Mouse (Mus musculus) limb, embryonic 14.5 days (tissue): ENCODE results near the gene Hist1h3d. TPM values are rescaled to one million over a fixed set of nuclear protein-coding genes. Genes with fewer than 3 reads are reported as not detected.

Experiments used
- ATAC-seq: fragments of 200-750 bp; cut with Nextera tagmentation; 2 replicates; pipeline ENCODE4 v1.8.0; 2017; ENCODE audit warnings: low read depth, moderate number of reproducible peaks, moderate TSS enrichment; ENCODE audit not compliant: low FRiP score
- DNase-seq: peaks from one replicate; pipeline ENCODE4 v3.0.0-alpha.2; 2015; ENCODE audit warnings: low spot score
- H3K27ac ChIP-seq: fragments of 300-500 bp; sonication (generic); replicated peaks from 2 replicates; pipeline ENCODE4 v1.5.1; 2014; ENCODE audit warnings: low read depth, mild to moderate bottlenecking, low read length, moderate library complexity, mixed read lengths
- H3K27me3 ChIP-seq: fragments of 300-500 bp; sonication (generic); 2 replicates; pipeline ENCODE4 v1.6.1; 2014; ENCODE audit warnings: low read length, mixed read lengths; ENCODE audit not compliant: control insufficient read depth, insufficient read depth
- H3K36me3 ChIP-seq: fragments of 300-500 bp; sonication (generic); 2 replicates; pipeline ENCODE4 v1.6.1; 2014; ENCODE audit warnings: mild to moderate bottlenecking, low read length, moderate library complexity, mixed read lengths; ENCODE audit not compliant: control insufficient read depth, insufficient read depth
- H3K4me1 ChIP-seq: fragments of 300-500 bp; sonication (generic); 2 replicates; pipeline ENCODE4 v1.6.1; 2014; ENCODE audit warnings: antibody characterized with exemption, low read length, mixed read lengths; ENCODE audit not compliant: control insufficient read depth, insufficient read depth
- H3K4me2 ChIP-seq: fragments of 300-500 bp; sonication (generic); replicated peaks from 2 replicates; pipeline ENCODE4 v1.6.1; 2014; ENCODE audit warnings: low read depth, mild to moderate bottlenecking, low read length, moderate library complexity; ENCODE audit not compliant: severe bottlenecking
- H3K4me3 ChIP-seq: fragments of 300-500 bp; sonication (generic); replicated peaks from 2 replicates; pipeline ENCODE4 v1.5.1; 2014; ENCODE audit warnings: low read length
- H3K9ac ChIP-seq: fragments of 300-500 bp; sonication (generic); 2 replicates; pipeline ENCODE4 v1.6.1; 2014; ENCODE audit warnings: mild to moderate bottlenecking, low read depth, low read length, moderate library complexity; ENCODE audit not compliant: severe bottlenecking
- H3K9me3 ChIP-seq: fragments of 300-500 bp; sonication (generic); 2 replicates; pipeline ENCODE4 v1.6.1; 2016; ENCODE audit warnings: low read length; ENCODE audit not compliant: control insufficient read depth
- POLR2A ChIP-seq: fragments of 200-500 bp; IDR thresholded peaks from 2 replicates; pipeline ENCODE4 v1.8.0; 2012; ENCODE audit warnings: inconsistent platforms, mild to moderate bottlenecking, moderate library complexity, borderline replicate concordance; ENCODE audit not compliant: insufficient read depth, insufficient read length; ENCODE audit errors: extremely low read depth
- WGBS: fragments of 180-500 bp; shearing (Covaris S2); extraction: QIAGEN DNeasy Blood & Tissue Kit; methylation state at CpG from one replicate; pipeline ENCODE4 v1.1.7; 2014; 5-methylcytosine and 5-hydroxymethylcytosine counted together
- polyA plus RNA-seq, 2 experiments: library from polyadenylated mRNA; depleted of rRNA in 1 of 2; stranded (reverse) in 1 of 2; unstranded in 1 of 2; fragments of >200 nt; fragmentation: Nextera tagmentation in 1 of 2; extraction: Ambion mirVana in 1 of 2; gene quantifications; 2 replicates each; pipeline versions ENCODE4 v1.2.1 to v1.2.3; 2012 to 2014

Gene Hist1h3d
- polyA plus RNA-seq (2012; rRNA removed) (30.0 and 33.8 TPM in 2 replicates), polyA plus RNA-seq (2014; fragmentation: Nextera tagmentation; extraction: Ambion mirVana) (6.8 and 10.4 TPM in 2 replicates)

DNA sequence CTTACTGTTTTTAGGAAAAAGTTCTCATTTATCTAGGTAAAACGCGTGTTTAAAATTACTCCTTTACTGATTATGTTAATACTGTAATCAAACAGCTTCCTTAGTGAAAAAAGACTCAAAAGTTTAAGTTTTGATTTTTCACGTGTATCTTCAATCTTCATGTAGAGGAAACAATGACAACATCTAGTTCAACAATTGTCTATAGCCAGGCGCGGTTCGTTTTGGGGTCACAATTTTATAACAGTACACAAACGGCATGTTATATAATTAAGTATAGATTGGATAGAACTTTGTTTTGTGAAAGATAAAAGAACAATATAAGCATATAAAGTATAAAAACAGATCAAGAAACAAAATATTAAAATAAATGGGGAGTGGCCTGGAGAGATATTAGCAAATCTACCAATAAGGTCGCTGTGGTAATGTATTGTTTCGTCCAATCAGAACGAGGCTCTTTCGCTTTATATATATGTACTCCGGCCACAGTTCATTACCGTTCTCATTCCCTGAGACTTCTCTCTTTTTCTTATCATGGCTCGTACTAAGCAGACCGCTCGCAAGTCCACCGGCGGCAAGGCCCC is at the start of gene Hist1h3d:
Gene Hist1h3d, plus strand, starts transcription at position 493 of the 581 bp plus-strand sequence.
- H3K4me2 ChIP-seq: peak within 1 kb of the TSS; percentile 63
- no peaks in the 10 kb centered on the region for H3K9me3 ChIP-seq
- H3K4me3 ChIP-seq: peak within 1 kb of the TSS; percentile 40
- no peak for TF ChIP-seq POLR2A
- H3K27ac ChIP-seq: peak within 1 kb of the TSS; percentile 87
- peak; percentile 72 for ATAC-seq
- under 1% methylated on average over 18 of the region's 18 CpGs for WGBS
- no peaks in the 10 kb centered on the region for H3K36me3 ChIP-seq
- H3K27me3 ChIP-seq: no peaks in the 10 kb centered on the region
- peak within 1 kb of the TSS; percentile 74 for H3K9ac ChIP-seq
- peaks cover 19% of the 10 kb centered on the region for H3K4me1 ChIP-seq
- DNase-seq: peak; percentile 98

DNA sequence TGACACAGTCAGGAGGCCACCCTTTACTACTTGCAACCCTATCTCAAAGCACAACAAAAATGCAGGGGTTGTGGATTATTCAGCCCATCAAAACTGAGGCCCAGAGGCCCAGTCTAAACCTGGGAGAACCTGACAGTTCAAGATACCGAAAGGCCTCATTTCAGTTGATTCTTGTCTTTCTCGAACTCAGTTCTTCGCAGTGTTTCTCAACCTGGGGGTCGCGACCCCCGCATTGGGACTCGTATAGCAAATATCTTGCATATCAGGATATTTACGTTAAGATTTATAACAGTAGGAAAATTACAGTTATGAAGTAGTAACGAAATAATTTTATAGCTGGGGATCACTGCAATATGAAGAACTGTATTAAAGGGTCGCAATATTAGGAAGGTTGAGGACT is 49.7 kb upstream of the Hist1h3d start:
- 1% methylated on average over 10 of the region's 10 CpGs for WGBS
- ATAC-seq (no peak), DNase-seq (no peak)
- H3K27me3 ChIP-seq: no peaks in the 10 kb centered on the region
- TF ChIP-seq POLR2A: no peak
- no peaks in the 10 kb centered on the region for H3K9me3 ChIP-seq
- peak overlapping the region; percentile 40 for H3K4me2 ChIP-seq
- H3K9ac ChIP-seq: peak overlapping the region; percentile 28; the same call in 1 of the 2 replicates
- H3K4me1 ChIP-seq: peaks cover 6% of the 10 kb centered on the region
- H3K36me3 ChIP-seq: no peaks in the 10 kb centered on the region
- H3K27ac ChIP-seq: no peak overlapping the region
- peak overlapping the region; percentile 36 for H3K4me3 ChIP-seq

DNA sequence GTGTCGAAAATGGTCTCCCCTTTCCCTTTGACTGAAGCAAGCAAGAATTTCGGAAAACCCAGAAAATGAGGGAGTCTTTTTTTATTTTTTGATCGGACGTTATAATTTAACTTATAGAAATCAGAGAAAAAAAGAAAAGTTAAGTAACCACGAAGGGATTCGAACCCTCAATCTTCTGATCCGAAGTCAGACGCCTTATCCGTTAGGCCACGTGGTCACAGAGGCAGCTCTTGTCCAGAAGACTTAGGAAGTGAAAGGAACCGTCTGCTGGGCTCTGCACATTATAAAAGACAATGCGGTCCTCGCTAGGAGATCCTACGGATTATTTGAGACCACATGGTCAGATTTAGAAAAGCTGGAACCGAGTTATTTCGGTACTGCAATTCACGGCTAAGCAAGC is 49.3 kb upstream of the Hist1h3d start:
- no peaks in the 10 kb centered on the region for H3K9me3 ChIP-seq
- 0 out of 2 replicates have a peak overlapping the region, but pooled peaks have one; percentile 6 for H3K27ac ChIP-seq
- peak overlapping the region; percentile 28; the same call in 1 of the 2 replicates for H3K9ac ChIP-seq
- H3K36me3 ChIP-seq: no peaks in the 10 kb centered on the region
- H3K4me3 ChIP-seq: peak overlapping the region; percentile 36
- H3K4me2 ChIP-seq: peak overlapping the region; percentile 40
- peak; percentile 71 for ATAC-seq
- DNase-seq: peak; percentile 95
- WGBS: 2% methylated on average over 17 of the region's 17 CpGs
- peaks cover 6% of the 10 kb centered on the region for H3K4me1 ChIP-seq
- H3K27me3 ChIP-seq: no peaks in the 10 kb centered on the region
- TF ChIP-seq POLR2A: no peak

DNA sequence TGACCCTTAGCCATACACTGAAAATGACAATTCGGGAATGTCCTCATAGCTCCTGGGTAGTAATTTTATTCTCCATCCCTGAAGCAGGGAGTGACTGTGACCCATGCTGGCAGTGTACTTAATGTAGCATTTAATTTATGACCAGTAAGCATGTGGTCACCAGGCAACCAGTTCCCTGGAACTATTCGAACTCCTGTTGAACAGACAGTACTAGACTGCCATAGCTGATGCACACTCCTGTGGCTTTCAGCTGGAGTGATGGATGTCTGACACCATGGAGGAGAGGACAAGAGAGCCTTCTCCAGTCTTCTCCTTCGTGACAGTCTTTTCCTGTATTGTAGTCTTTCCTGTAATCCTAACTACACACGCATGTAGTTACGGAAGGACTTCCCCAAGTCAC is 46.6 kb upstream of the Hist1h3d start:
- Histone ChIP-seq H3K4me2 (no peak overlapping the region), H3K36me3 (no peaks in the 10 kb centered on the region), H3K27me3 (no peaks in the 10 kb centered on the region), H3K9me3 (no peaks in the 10 kb centered on the region), H3K9ac (no peak overlapping the region), H3K4me1 (peaks cover 19% of the 10 kb centered on the region), H3K27ac (no peak overlapping the region), H3K4me3 (no peak overlapping the region)
- DNase-seq (no peak), ATAC-seq (no peak)
- WGBS: 73% methylated on average over 5 of the region's 5 CpGs
- TF ChIP-seq POLR2A: no peak

DNA sequence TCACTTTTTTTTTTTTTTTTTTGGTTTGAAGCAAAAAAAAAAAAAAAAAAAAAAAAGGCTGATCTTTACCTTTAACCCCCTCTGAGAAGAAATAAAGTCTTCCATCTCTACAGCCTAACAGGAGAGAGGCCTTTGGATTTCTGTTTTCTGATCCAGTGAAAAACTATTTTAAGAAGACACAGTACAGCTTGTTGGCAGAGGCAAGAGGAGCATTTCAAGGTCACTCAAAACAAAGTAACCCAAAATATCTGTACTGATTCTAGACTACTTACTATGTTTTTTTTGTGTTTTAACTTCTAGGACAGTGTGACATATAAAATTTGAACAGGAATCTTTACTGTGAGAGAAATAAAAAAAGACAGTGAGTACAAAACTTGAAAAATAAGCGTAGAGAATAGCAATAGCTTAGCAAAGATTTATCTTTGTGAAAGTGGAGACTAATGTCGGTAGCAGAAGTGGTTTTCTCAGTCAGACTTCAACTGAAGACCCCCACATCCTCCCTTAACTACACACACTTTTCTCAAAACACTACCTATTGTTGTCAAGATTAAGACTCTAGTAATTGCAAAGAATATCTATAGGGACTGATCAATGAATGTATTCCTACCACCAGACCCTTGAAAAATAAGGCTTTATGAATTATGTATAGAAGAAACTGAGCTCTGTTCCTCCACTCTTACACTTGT is 45.9 kb upstream of the Hist1h3d start:
- ATAC-seq (no peak), DNase-seq (no peak)
- 27% methylated on average over 2 of the region's 2 CpGs for WGBS
- Histone ChIP-seq H3K4me1 (peaks cover 22% of the 10 kb centered on the region), H3K27me3 (no peaks in the 10 kb centered on the region), H3K9ac (peak overlapping the region; percentile 76), H3K9me3 (no peaks in the 10 kb centered on the region), H3K27ac (peak overlapping the region; percentile 99), H3K4me2 (peak overlapping the region; percentile 49), H3K4me3 (peak overlapping the region; percentile 55), H3K36me3 (no peaks in the 10 kb centered on the region)
- TF ChIP-seq POLR2A: no peak
